Mouse (Mus musculus) thymus, adult 2 months (tissue): ENCODE measurements around the gene Rps24.

Source experiments
- CTCF ChIP-seq: fragments of 200-500 bp; IDR thresholded peaks from 2 replicates; pipeline ENCODE4 v1.5.1; 2012; ENCODE audit warnings: mild to moderate bottlenecking, control low read depth, low read length, moderate library complexity, borderline replicate concordance; ENCODE audit not compliant: control insufficient read depth, poor library complexity, insufficient read depth; ENCODE audit errors: extremely low read depth
- POLR2A ChIP-seq: fragments of 200-500 bp; IDR thresholded peaks from 2 replicates; pipeline ENCODE4 v1.6.1; 2012; ENCODE audit warnings: mild to moderate bottlenecking, low read length, control low read depth, moderate library complexity; ENCODE audit not compliant: control insufficient read depth, poor library complexity, insufficient read depth; ENCODE audit errors: extremely low read depth

- TF ChIP-seq CTCF = peak; percentile 91
- TF ChIP-seq POLR2A = no peak
Measured at GRCm38 (mm10) chr14:24486773-24487227, at the start of gene Rps24, which contains the start of gene Polr3a.
